Mouse (Mus musculus) heart, postnatal 0 days (tissue): ENCODE results near the gene Phka2. TPM values are rescaled to one million over a fixed set of nuclear protein-coding genes. Genes with fewer than 3 reads are reported as not detected.

ENCODE experiments used
- ATAC-seq: fragments of 200-750 bp; cut with Nextera tagmentation; 2 replicates; pipeline ENCODE4 v1.8.0; 2017; ENCODE audit warnings: low read depth, moderate number of reproducible peaks, moderate library complexity; ENCODE audit not compliant: insufficient read depth
- DNase-seq: peaks from one replicate; pipeline ENCODE4 v3.0.0-alpha.2; 2016; ENCODE audit warnings: low spot score
- H3K27ac ChIP-seq: fragments of 300-500 bp; sonication (generic); 2 replicates; pipeline ENCODE4 v1.5.1; 2014; ENCODE audit warnings: low read depth, mild to moderate bottlenecking
- H3K27me3 ChIP-seq: fragments of 300-500 bp; sonication (generic); 2 replicates; pipeline ENCODE4 v1.6.1; 2014; ENCODE audit warnings: low read length, mixed read lengths; ENCODE audit not compliant: control insufficient read depth, insufficient read depth
- H3K36me3 ChIP-seq: fragments of 300-500 bp; sonication (generic); replicated peaks from 2 replicates; pipeline ENCODE4 v1.6.1; 2014; ENCODE audit warnings: low read length, mixed read lengths; ENCODE audit not compliant: control insufficient read depth, insufficient read depth
- H3K4me1 ChIP-seq: fragments of 300-500 bp; sonication (generic); 2 replicates; pipeline ENCODE4 v1.6.1; 2014; ENCODE audit warnings: antibody characterized with exemption; ENCODE audit not compliant: control insufficient read depth, insufficient read depth
- H3K4me2 ChIP-seq: fragments of 300-500 bp; sonication (generic); 2 replicates; pipeline ENCODE4 v1.6.1; 2014; ENCODE audit warnings: low read depth, mild to moderate bottlenecking, low read length, moderate library complexity
- H3K4me3 ChIP-seq: fragments of 300-500 bp; sonication (generic); 2 replicates; pipeline ENCODE4 v1.5.1; 2014; ENCODE audit warnings: low read depth, low read length
- H3K9ac ChIP-seq: fragments of 300-500 bp; sonication (generic); replicated peaks from 2 replicates; pipeline ENCODE4 v1.6.1; 2014; ENCODE audit warnings: low read depth, low read length, mixed read lengths
- H3K9me3 ChIP-seq: fragments of 300-500 bp; sonication (generic); replicated peaks from 2 replicates; pipeline ENCODE4 v1.6.1; 2016; ENCODE audit warnings: low read length; ENCODE audit not compliant: control insufficient read depth
- CTCF ChIP-seq: IDR thresholded peaks from 2 replicates; pipeline ENCODE4 v1.5.1; 2016; ENCODE audit warnings: antibody characterized with exemption, control low read depth, low read depth
- EP300 ChIP-seq: IDR thresholded peaks from 2 replicates; pipeline ENCODE4 v1.6.1; 2016; ENCODE audit warnings: antibody characterized with exemption, low read depth
- WGBS: fragments of 180-500 bp; shearing (Covaris S2); extraction: QIAGEN DNeasy Blood & Tissue Kit; methylation state at CpG from one replicate; pipeline ENCODE4 v1.1.7; 2014; 5-methylcytosine and 5-hydroxymethylcytosine counted together
- polyA plus RNA-seq: library from polyadenylated mRNA; unstranded; fragments of >200 nt; fragmentation: Nextera tagmentation; extraction: Ambion mirVana; gene quantifications from 2 replicates; pipeline ENCODE4 v1.2.1, GENCODE M21; 2015
- total RNA-seq: library from RNA; depleted of rRNA; stranded (reverse); fragments of >200 nt; gene quantifications from 2 replicates; pipeline ENCODE4 v1.2.3, GENCODE M21; 2014; ENCODE audit warnings: low replicate concordance; rRNA removed

The Phka2 gene
- total RNA-seq (53.5 and 57.3 TPM in 2 replicates), polyA plus RNA-seq (14.7 and 15.5 TPM in 2 replicates)

GRCm38 (mm10) chrX:160502048-160503041 is at the start of gene Phka2:
TSS of gene Phka2 (plus strand) at chrX:160502166.
- H3K4me3 ChIP-seq = peak within 1 kb of the TSS; percentile 54
- DNase-seq = peak; percentile 76
- ATAC-seq = peak; percentile 96
- 13% methylated on average over 52 of the region's 61 CpGs for WGBS
- H3K27ac ChIP-seq = peak within 1 kb of the TSS; percentile 86
- no peaks in the 10 kb centered on the region for H3K4me1 ChIP-seq
- peak within 1 kb of the TSS; percentile 72 for H3K4me2 ChIP-seq
- H3K36me3 ChIP-seq = no peaks in the 10 kb centered on the region
- TF ChIP-seq EP300 (no peak), CTCF (no peak)
- no peaks in the 10 kb centered on the region for H3K9me3 ChIP-seq
- peak within 1 kb of the TSS; percentile 67 for H3K9ac ChIP-seq
- H3K27me3 ChIP-seq = no peaks in the 10 kb centered on the region

- Histone ChIP-seq H3K27me3 (no peaks in the 10 kb centered on the region), H3K4me3 (no peak overlapping the region), H3K4me1 (no peaks in the 10 kb centered on the region), H3K36me3 (no peaks in the 10 kb centered on the region), H3K9ac (no peak overlapping the region), H3K27ac (no peak overlapping the region), H3K9me3 (no peaks in the 10 kb centered on the region), H3K4me2 (no peak overlapping the region)
- ATAC-seq (no peak), DNase-seq (no peak)
- TF ChIP-seq EP300 (no peak), CTCF (peak; percentile 18; the same call in 1 of the 2 replicates)
- 69% methylated on average over 5 of the region's 5 CpGs for WGBS
Measured at GRCm38 (mm10) chrX:160455686-160456085, 46.3 kb upstream of the Phka2 start.

GRCm38 (mm10) chrX:160471257-160471786 is 30.6 kb upstream of the Phka2 start:
- Histone ChIP-seq H3K27me3 (no peaks in the 10 kb centered on the region), H3K9ac (no peak overlapping the region), H3K27ac (no peak overlapping the region), H3K36me3 (no peaks in the 10 kb centered on the region), H3K9me3 (no peaks in the 10 kb centered on the region), H3K4me3 (no peak overlapping the region), H3K4me2 (no peak overlapping the region), H3K4me1 (no peaks in the 10 kb centered on the region)
- 62% methylated on average over 3 of the region's 3 CpGs for WGBS
- TF ChIP-seq EP300 (no peak), CTCF (no peak)
- ATAC-seq (no peak), DNase-seq (no peak)

- Histone ChIP-seq H3K36me3 (no peaks in the 10 kb centered on the region), H3K9me3 (no peaks in the 10 kb centered on the region), H3K27me3 (no peaks in the 10 kb centered on the region), H3K27ac (no peak overlapping the region), H3K4me2 (no peak overlapping the region), H3K9ac (no peak overlapping the region), H3K4me1 (no peaks in the 10 kb centered on the region), H3K4me3 (no peak overlapping the region)
- WGBS = 50% methylated on average over 2 of the region's 2 CpGs
- ATAC-seq = no peak
- DNase-seq = no peak
- TF ChIP-seq CTCF = no peak
- TF ChIP-seq EP300 = no peak
Measured at GRCm38 (mm10) chrX:160489784-160490183, 12.2 kb upstream of the Phka2 start.

- Histone ChIP-seq H3K9ac (no peak overlapping the region), H3K9me3 (no peaks in the 10 kb centered on the region), H3K27me3 (no peaks in the 10 kb centered on the region), H3K36me3 (no peaks in the 10 kb centered on the region), H3K4me1 (no peaks in the 10 kb centered on the region), H3K4me2 (no peak overlapping the region), H3K4me3 (no peak overlapping the region), H3K27ac (no peak overlapping the region)
- WGBS = 47% methylated on average over 2 of the region's 3 CpGs
- ATAC-seq (no peak), DNase-seq (no peak)
- TF ChIP-seq EP300 = no peak
- no peak for TF ChIP-seq CTCF
Measured at GRCm38 (mm10) chrX:160494333-160494732, 7.6 kb upstream of the Phka2 start.
